Comparison of ENCODE assay signal across 8 mouse cellular contexts in genomic region chr10:93889579-93889950, GRCm38 (mm10). TPM values are rescaled to one million over a fixed set of nuclear protein-coding genes. Genes with fewer than 3 reads are reported as not detected.
DNase-seq lines count a peak whose midpoint lies in the region; ATAC-seq and TF ChIP-seq lines count a peak whose summit lies in the region.

No protein-coding gene starts in this region.

- no peak for TF ChIP-seq CTCF in olfactory bulb, adult 2 months (IDR thresholded peaks at IDR 0.05; ENCODE audit: insufficient read depth, low read depth, low read length)
- peak; percentile 14; the same call in 1 of the 2 replicates for TF ChIP-seq CTCF in thymus, adult 2 months (IDR thresholded peaks at IDR 0.05; ENCODE audit: borderline replicate concordance, control insufficient read depth, extremely low read depth, insufficient read depth, low read length, poor library complexity)

- peak; percentile 95 for DNase-seq in MN1 (ENCODE audit: low spot score)
- peak; percentile 79 for DNase-seq in cerebellum, adult 8-10 months
- DNase-seq in forelimb bud, embryonic 11.5 days (ENCODE audit: low read depth, low spot score) = peak; percentile 86
- peak; percentile 32 for DNase-seq in layer of hippocampus, adult 9-10 months (ENCODE audit: low spot score)
- DNase-seq in thymus, adult 2 months = peak; percentile 91

- H3K36me3 ChIP-seq in lung, embryonic 15.5 days = peaks cover 21% of the 10 kb centered on the region
- peaks cover 14% of the 10 kb centered on the region for H3K36me3 ChIP-seq in thymus, adult 2 months (ENCODE audit: control insufficient read depth, insufficient read depth, low read length)

- peak overlapping the region; percentile 94 for H3K4me3 ChIP-seq in lung, embryonic 15.5 days
- H3K4me3 ChIP-seq in olfactory bulb, adult 2 months (ENCODE audit: insufficient read depth, low read depth, low read length) = peak overlapping the region; percentile 87
- peak overlapping the region; percentile 91 for H3K4me3 ChIP-seq in thymus, adult 2 months (ENCODE audit: control insufficient read depth, insufficient read depth, low read length)

- H3K4me2 ChIP-seq in lung, embryonic 15.5 days = peak overlapping the region; percentile 81

- peak; percentile 96 to 98 for ATAC-seq in hematopoietic stem cell, adult 5-6 weeks (replicated peaks in 1 of 2; ENCODE audit: insufficient read depth in 1 of 2, low FRiP score in 2 of 2, low TSS enrichment in 1 of 2, low read depth in 1 of 2, poor library complexity in 2 of 2, severe bottlenecking in 2 of 2)
- ATAC-seq in lung, embryonic 15.5 days (ENCODE audit: borderline replicate concordance, extremely low read depth, low FRiP score, low TSS enrichment) = peak; percentile 98

- WGBS in lung, embryonic 15.5 days = under 1% methylated on average over 30 of the region's 30 CpGs
- WGBS in olfactory bulb, adult 2 months = 1% methylated on average over 30 of the region's 30 CpGs
- WGBS in thymus, adult 2 months = under 1% methylated on average over 30 of the region's 30 CpGs

- TF ChIP-seq POLR2A in olfactory bulb, adult 2 months (IDR thresholded peaks at IDR 0.05; ENCODE audit: insufficient read depth, low read depth, low read length) = peak; percentile 31; the same call in 1 of the 2 replicates
- TF ChIP-seq POLR2A in thymus, adult 2 months (IDR thresholded peaks at IDR 0.05; ENCODE audit: control insufficient read depth, extremely low read depth, insufficient read depth, low read length, poor library complexity) = peak; percentile 89

- H3K27me3 ChIP-seq in lung, embryonic 15.5 days = no peaks in the 10 kb centered on the region
- no peaks in the 10 kb centered on the region for H3K27me3 ChIP-seq in thymus, adult 2 months (ENCODE audit: control insufficient read depth, insufficient read depth, low read length)

- H3K27ac ChIP-seq in lung, embryonic 15.5 days = peak overlapping the region; percentile 80
- peak overlapping the region; percentile 89 for H3K27ac ChIP-seq in olfactory bulb, adult 2 months (ENCODE audit: insufficient read depth, low read depth, low read length)
- peak overlapping the region; percentile 25; the same call in 1 of the 2 replicates for H3K27ac ChIP-seq in thymus, adult 2 months (ENCODE audit: control insufficient read depth, insufficient read depth, low read length)

- H3K9ac ChIP-seq in lung, embryonic 15.5 days = peak overlapping the region; percentile 96

- peaks cover 7% of the 10 kb centered on the region; the same call in 1 of the 2 replicates for H3K4me1 ChIP-seq in lung, embryonic 15.5 days
- H3K4me1 ChIP-seq in olfactory bulb, adult 2 months (ENCODE audit: control insufficient read depth, insufficient read depth, low read length) = peaks cover 2% of the 10 kb centered on the region; the same call in 1 of the 2 replicates
- H3K4me1 ChIP-seq in thymus, adult 2 months (replicated peaks; ENCODE audit: control insufficient read depth, insufficient read depth, low read length) = peaks cover 3% of the 10 kb centered on the region

- no peaks in the 10 kb centered on the region for H3K9me3 ChIP-seq in lung, embryonic 15.5 days

RNA-seq across cellular contexts. Expression of gene Metap2, which starts 7.3 kb away (rescaled TPM):
- 227 and 285 TPM in 2 replicates for total RNA-seq in hematopoietic stem cell, adult 5-6 weeks (2017)
- 172 and 180 TPM in 2 replicates for polyA plus RNA-seq in lung, embryonic 15.5 days (2015; fragmentation: Nextera tagmentation; extraction: Ambion mirVana)
- polyA plus RNA-seq in olfactory bulb, adult 2 months (2012; ENCODE audit: insufficient read depth, insufficient read length, low replicate concordance, missing spikeins) = 499 TPM in 1 of 2 replicates, not detected in the other
- 58.1 and 60.5 TPM in 2 replicates for polyA plus RNA-seq in thymus, adult 2 months (2012; rRNA removed)

RNA-seq across cellular contexts. Expression of gene Usp44, which starts 58.2 kb away (rescaled TPM):
- 0.69 and 1.8 TPM in 2 replicates for total RNA-seq in hematopoietic stem cell, adult 5-6 weeks (2017)
- polyA plus RNA-seq in lung, embryonic 15.5 days (2015; fragmentation: Nextera tagmentation; extraction: Ambion mirVana) = 0.29 and 0.30 TPM in 2 replicates
- not detected in 2 replicates for polyA plus RNA-seq in olfactory bulb, adult 2 months (2012; ENCODE audit: insufficient read depth, insufficient read length, low replicate concordance, missing spikeins)
- 1.1 and 1.3 TPM in 2 replicates for polyA plus RNA-seq in thymus, adult 2 months (2012; rRNA removed)

Comparison
In these comparisons a context has a peak if more than half of its experiments do, and no peak if none do; other contexts are left out.
1. Peak in every context shown above with its lines: DNase-seq, ATAC-seq, H3K4me3 ChIP-seq and H3K27ac ChIP-seq.
2. DNase-seq: peak in every context shown above with its lines; median percentile 95 in MN1; 91 in thymus, adult 2 months; 86 in forelimb bud, embryonic 11.5 days; 79 in cerebellum, adult 8-10 months; 32 in layer of hippocampus, adult 9-10 months.
3. H3K27ac ChIP-seq: peak in every context shown above with its lines; median percentile 89 in olfactory bulb, adult 2 months; 80 in lung, embryonic 15.5 days; 25 in thymus, adult 2 months.